Mouse (Mus musculus) liver, embryonic 13.5 days (tissue): ENCODE data around the gene Gabra6. TPM values are rescaled to one million over a fixed set of nuclear protein-coding genes. Genes with fewer than 3 reads are reported as not detected.

Experiments used
- ATAC-seq: fragments of 200-750 bp; cut with Nextera tagmentation; 2 replicates; pipeline ENCODE4 v1.8.0; 2017; ENCODE audit warnings: low read depth, mild to moderate bottlenecking, moderate number of reproducible peaks, moderate library complexity
- DNase-seq: peaks from one replicate; pipeline ENCODE4 v3.0.0; 2022
- H3K27ac ChIP-seq: fragments of 300-500 bp; sonication (generic); 2 replicates; pipeline ENCODE4 v1.5.1; 2015; ENCODE audit warnings: moderate library complexity, mild to moderate bottlenecking, inconsistent platforms
- H3K27me3 ChIP-seq: fragments of 300-500 bp; sonication (generic); 2 replicates; pipeline ENCODE4 v1.6.1; 2015; ENCODE audit warnings: mild to moderate bottlenecking, inconsistent platforms
- H3K36me3 ChIP-seq: fragments of 300-500 bp; sonication (generic); 2 replicates; pipeline ENCODE4 v1.6.1; 2015; ENCODE audit warnings: mild to moderate bottlenecking, inconsistent platforms
- H3K4me1 ChIP-seq: fragments of 300-500 bp; sonication (generic); replicated peaks from 2 replicates; pipeline ENCODE4 v1.6.1; 2015; ENCODE audit warnings: inconsistent platforms
- H3K4me2 ChIP-seq: fragments of 300-500 bp; sonication (generic); 2 replicates; pipeline ENCODE4 v1.6.1; 2015; ENCODE audit warnings: inconsistent platforms, mild to moderate bottlenecking, moderate library complexity
- H3K4me3 ChIP-seq: fragments of 300-500 bp; sonication (generic); replicated peaks from 2 replicates; pipeline ENCODE4 v1.5.1; 2015; ENCODE audit warnings: mild to moderate bottlenecking, inconsistent platforms
- H3K9ac ChIP-seq: fragments of 300-500 bp; sonication (generic); 2 replicates; pipeline ENCODE4 v1.6.1; 2015; ENCODE audit warnings: mild to moderate bottlenecking, inconsistent platforms
- H3K9me3 ChIP-seq: fragments of 300-500 bp; sonication (generic); replicated peaks from 2 replicates; pipeline ENCODE4 v1.6.1; 2016; ENCODE audit warnings: inconsistent platforms
- WGBS: fragments of 180-500 bp; shearing (Covaris S2); methylation state at CpG from one replicate; pipeline ENCODE4 v1.1.7; 2015; ENCODE audit not compliant: insufficient replicate concordance; 5-methylcytosine and 5-hydroxymethylcytosine counted together
- polyA plus RNA-seq: library from polyadenylated mRNA; unstranded; fragments of >200 nt; fragmentation: Nextera tagmentation; extraction: Ambion mirVana; gene quantifications from 2 replicates; pipeline ENCODE4 v1.2.1, GENCODE M21; 2015

The Gabra6 gene
- not detected in 2 replicates for polyA plus RNA-seq

DNA sequence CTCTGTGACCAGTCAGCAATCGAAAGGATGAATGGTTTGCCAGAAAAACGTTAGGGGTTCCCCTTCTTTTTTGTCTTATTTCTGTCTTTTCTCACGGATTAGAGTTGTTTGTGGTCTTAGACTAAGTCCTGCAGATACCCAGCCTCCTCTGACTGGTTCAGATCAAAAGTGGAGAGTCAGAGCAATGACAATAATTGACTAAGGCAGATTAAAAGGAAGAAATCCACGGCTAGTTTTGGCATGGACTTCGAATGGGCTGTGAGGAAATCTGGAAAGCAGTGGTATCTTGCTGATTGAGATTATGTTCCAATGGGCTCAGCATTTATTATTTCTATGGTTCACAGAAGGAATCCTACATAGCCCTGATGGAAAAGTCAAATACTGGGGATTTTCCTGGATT, at the start of gene Gabra6:
Gene Gabra6, minus strand, starts transcription at position 191 of the 400 bp plus-strand sequence.
- Histone ChIP-seq H3K27me3 (no peaks in the 10 kb centered on the region), H3K36me3 (no peaks in the 10 kb centered on the region), H3K9ac (no peak within 1 kb of the TSS), H3K27ac (no peak within 1 kb of the TSS), H3K4me3 (no peak within 1 kb of the TSS), H3K9me3 (no peaks in the 10 kb centered on the region), H3K4me1 (no peaks in the 10 kb centered on the region), H3K4me2 (no peak within 1 kb of the TSS)
- 39% methylated on average over 5 of the region's 5 CpGs for WGBS
- DNase-seq (no peak), ATAC-seq (no peak)

DNA sequence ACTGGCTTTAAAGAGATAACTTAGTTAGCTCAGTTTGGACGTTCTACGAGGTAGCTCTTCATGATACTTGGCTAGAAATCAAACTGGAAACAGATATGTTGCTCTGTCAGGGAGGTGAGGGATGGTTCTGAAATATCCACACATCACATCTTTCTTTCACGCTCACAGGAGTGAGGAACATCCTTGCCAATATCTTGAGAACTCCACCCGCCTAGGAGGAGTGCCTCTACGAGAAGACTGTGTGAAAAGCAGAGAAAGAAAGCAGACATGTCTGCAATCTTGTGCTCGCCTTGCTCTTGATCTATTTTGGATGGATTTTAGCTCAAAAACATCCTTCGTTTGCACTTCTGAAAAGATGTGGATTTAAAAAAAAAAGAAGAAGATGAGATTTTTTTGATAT, 44.7 kb upstream of the Gabra6 start:
- H3K36me3 ChIP-seq, result no peaks in the 10 kb centered on the region
- H3K4me2 ChIP-seq, result no peak overlapping the region
- H3K4me1 ChIP-seq, result no peaks in the 10 kb centered on the region
- H3K4me3 ChIP-seq, result no peak overlapping the region
- no peaks in the 10 kb centered on the region for H3K9me3 ChIP-seq
- 57% methylated on average over 7 of the region's 7 CpGs for WGBS
- ATAC-seq, result no peak
- H3K27me3 ChIP-seq, result no peaks in the 10 kb centered on the region
- H3K27ac ChIP-seq, result no peak overlapping the region
- DNase-seq, result no peak
- no peak overlapping the region for H3K9ac ChIP-seq

DNA sequence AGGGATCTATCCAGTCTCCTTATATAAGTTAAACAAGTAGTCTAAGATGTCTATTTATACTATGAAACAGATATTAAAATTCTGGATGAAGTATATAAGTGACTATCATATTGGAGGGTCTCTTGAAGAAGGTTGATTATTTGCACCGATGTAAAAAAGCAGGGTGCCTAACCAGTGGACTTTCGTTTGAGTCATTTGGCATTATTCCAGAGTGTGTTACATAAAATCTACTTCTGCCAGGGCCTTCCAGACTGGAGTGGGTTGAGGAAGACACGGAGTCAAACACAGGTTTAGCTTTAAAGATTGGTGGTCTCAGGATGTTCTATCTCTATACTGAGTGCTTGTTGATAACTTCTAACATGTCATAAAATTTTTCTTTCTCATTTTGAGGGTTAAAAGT, 11.2 kb upstream of the Gabra6 start:
- 69% methylated on average over 3 of the region's 3 CpGs for WGBS
- Histone ChIP-seq H3K4me3 (no peak overlapping the region), H3K27ac (no peak overlapping the region), H3K9ac (no peak overlapping the region), H3K4me2 (no peak overlapping the region), H3K36me3 (no peaks in the 10 kb centered on the region), H3K9me3 (no peaks in the 10 kb centered on the region), H3K27me3 (no peaks in the 10 kb centered on the region), H3K4me1 (no peaks in the 10 kb centered on the region)
- DNase-seq (no peak), ATAC-seq (no peak)

DNA sequence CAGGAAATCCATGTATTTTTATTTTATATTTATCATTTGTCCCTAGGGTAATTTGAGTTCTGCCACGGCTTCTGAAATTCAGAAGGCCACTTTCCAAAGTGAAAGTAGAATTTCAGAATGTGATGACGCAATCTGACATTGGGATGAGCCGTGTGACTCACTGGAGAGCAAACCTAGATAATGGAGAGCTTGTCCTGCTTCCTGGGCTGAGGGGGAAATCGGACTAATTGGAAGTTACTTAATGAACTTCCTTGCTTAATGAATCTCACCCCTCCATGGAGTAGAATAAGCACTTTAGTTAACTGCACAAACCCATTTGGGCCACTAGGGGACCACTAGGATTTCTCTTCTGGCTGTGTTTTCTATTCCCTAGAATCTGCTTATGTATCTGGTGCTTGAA, 5.4 kb upstream of the Gabra6 start:
- ATAC-seq, result no peak
- Histone ChIP-seq H3K4me1 (no peaks in the 10 kb centered on the region), H3K9ac (no peak overlapping the region), H3K27ac (no peak overlapping the region), H3K9me3 (no peaks in the 10 kb centered on the region), H3K36me3 (no peaks in the 10 kb centered on the region), H3K4me3 (no peak overlapping the region), H3K4me2 (no peak overlapping the region), H3K27me3 (no peaks in the 10 kb centered on the region)
- no peak for DNase-seq
- 59% methylated on average over 4 of the region's 4 CpGs for WGBS

DNA sequence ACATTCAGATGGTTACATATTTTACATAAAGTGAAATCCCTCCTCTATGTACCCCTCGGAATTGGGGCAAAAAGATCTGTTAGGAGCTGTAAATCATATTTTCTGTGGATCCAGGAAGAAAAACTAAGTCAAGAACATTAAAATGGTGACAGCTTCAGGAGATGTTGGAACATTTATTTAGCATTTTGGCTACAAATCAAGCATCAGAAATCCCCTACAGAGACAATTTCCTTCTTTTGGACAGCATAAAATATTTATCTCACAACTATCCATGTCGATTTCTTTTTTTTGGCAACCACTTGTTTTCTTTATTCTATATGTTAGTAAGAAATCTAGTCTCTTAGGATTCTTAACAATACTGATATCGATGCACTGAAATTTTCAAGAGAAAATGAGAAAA, 688 bp upstream of the Gabra6 start:
- H3K36me3 ChIP-seq, result no peaks in the 10 kb centered on the region
- H3K4me3 ChIP-seq, result no peak overlapping the region
- no peaks in the 10 kb centered on the region for H3K9me3 ChIP-seq
- ATAC-seq (no peak), DNase-seq (no peak)
- no peaks in the 10 kb centered on the region for H3K4me1 ChIP-seq
- H3K27me3 ChIP-seq, result no peaks in the 10 kb centered on the region
- WGBS, result 57% methylated on average over 3 of the region's 3 CpGs
- no peak overlapping the region for H3K27ac ChIP-seq
- H3K4me2 ChIP-seq, result no peak overlapping the region
- H3K9ac ChIP-seq, result no peak overlapping the region

DNA sequence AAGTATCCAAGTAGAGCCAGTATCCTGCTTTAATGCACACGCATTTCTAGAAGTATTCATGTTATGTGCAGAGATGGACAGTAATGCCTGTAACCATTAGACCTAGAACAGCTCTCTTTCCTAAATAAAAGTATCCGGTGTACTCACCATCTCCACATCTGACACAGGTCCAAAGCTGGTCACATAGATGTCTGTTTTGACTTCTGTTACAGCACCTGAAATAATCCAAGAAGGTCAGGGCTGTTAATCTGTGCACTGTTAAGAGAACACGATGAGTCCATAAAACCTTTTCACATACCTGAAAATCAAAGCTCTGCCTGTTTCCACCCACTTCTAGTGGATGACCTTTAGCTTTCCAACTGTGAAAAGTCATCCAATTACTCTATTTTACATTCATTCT, 1.4 kb downstream of the Gabra6 start:
- H3K36me3 ChIP-seq, result no peaks in the 10 kb centered on the region
- no peak overlapping the region for H3K4me3 ChIP-seq
- H3K9me3 ChIP-seq, result no peaks in the 10 kb centered on the region
- H3K27me3 ChIP-seq, result no peaks in the 10 kb centered on the region
- H3K4me2 ChIP-seq, result no peak overlapping the region
- no peak overlapping the region for H3K27ac ChIP-seq
- ATAC-seq (no peak), DNase-seq (no peak)
- no peak overlapping the region for H3K9ac ChIP-seq
- no peaks in the 10 kb centered on the region for H3K4me1 ChIP-seq
- WGBS, result 68% methylated on average over 3 of the region's 3 CpGs

DNA sequence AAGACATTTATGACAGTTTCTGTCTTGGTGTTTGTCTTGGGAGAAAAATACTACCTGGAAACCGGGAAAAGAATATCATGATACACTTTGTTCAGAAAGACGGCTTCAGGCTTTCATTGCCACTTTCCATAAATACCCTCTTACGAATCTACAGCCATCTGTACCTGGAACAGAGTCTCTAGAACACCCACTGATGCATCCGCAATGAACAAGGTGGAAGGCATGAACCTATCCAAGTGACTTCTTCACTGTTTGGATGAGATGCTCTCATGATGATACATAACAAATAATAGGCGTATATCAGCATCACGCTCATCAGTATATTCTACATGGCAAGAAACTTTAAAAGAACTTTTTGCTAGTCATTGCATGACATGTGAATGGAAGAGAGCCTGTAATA, 1.8 kb downstream of the Gabra6 start:
- Histone ChIP-seq H3K9me3 (no peaks in the 10 kb centered on the region), H3K9ac (no peak overlapping the region), H3K27ac (no peak overlapping the region), H3K4me1 (no peaks in the 10 kb centered on the region), H3K4me3 (no peak overlapping the region), H3K27me3 (no peaks in the 10 kb centered on the region), H3K4me2 (no peak overlapping the region), H3K36me3 (no peaks in the 10 kb centered on the region)
- 69% methylated on average over 6 of the region's 6 CpGs for WGBS
- ATAC-seq (no peak), DNase-seq (no peak)

DNA sequence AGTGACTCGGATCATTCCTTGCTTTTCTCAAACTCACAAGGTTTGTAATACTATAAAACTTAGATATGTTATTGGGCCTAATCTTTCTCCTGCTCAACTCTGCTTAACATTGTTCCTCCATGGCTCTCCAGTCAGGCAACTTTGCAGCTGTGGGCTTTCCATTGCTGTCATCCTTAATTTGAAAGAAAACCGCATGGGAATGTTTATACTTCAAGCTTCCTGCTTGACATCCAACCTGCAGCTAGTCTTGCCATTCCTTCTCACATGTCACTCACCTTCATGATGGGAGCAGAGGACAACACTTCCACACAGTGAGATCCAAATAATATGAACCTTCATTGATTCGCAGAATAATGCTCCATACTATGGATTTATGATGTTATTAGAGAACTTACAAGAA, 2.9 kb downstream of the Gabra6 start:
- WGBS, result 68% methylated on average over 3 of the region's 3 CpGs
- ATAC-seq, result no peak
- no peaks in the 10 kb centered on the region for H3K4me1 ChIP-seq

DNA sequence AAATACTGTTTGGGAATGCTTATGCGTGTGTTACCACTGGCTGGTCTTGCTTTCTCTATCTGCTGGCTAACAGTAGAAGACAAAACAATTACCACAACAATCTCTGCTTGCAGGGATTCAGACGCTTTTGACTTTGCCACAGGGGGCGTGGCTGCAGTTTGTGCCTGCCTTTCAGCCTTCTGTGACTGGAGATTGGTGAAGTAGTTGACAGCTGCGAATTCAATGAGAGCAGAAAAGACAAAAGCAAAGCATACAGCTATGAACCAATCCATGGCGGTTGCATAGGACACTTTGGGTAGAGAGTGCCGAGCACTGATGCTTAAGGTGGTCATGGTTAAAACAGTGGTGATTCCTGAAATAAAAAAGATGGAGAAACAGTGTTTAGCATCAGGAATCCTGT, 6.0 kb downstream of the Gabra6 start:
- DNase-seq, result no peak
- Histone ChIP-seq H3K36me3 (no peaks in the 10 kb centered on the region), H3K4me2 (no peak overlapping the region), H3K9ac (no peak overlapping the region), H3K27ac (no peak overlapping the region), H3K27me3 (no peaks in the 10 kb centered on the region), H3K4me1 (no peaks in the 10 kb centered on the region), H3K9me3 (no peaks in the 10 kb centered on the region), H3K4me3 (no peak overlapping the region)
- 9% methylated on average over 6 of the region's 6 CpGs for WGBS
- no peak for ATAC-seq

More for the DNA sequence above, 2.9 kb downstream of the Gabra6 start:
- no peaks in the 10 kb centered on the region for H3K9me3 ChIP-seq
- DNase-seq, result no peak
- no peaks in the 10 kb centered on the region for H3K36me3 ChIP-seq
- no peak overlapping the region for H3K9ac ChIP-seq
- H3K4me3 ChIP-seq, result no peak overlapping the region
- no peak overlapping the region for H3K4me2 ChIP-seq
- H3K27me3 ChIP-seq, result no peaks in the 10 kb centered on the region
- no peak overlapping the region for H3K27ac ChIP-seq

DNA sequence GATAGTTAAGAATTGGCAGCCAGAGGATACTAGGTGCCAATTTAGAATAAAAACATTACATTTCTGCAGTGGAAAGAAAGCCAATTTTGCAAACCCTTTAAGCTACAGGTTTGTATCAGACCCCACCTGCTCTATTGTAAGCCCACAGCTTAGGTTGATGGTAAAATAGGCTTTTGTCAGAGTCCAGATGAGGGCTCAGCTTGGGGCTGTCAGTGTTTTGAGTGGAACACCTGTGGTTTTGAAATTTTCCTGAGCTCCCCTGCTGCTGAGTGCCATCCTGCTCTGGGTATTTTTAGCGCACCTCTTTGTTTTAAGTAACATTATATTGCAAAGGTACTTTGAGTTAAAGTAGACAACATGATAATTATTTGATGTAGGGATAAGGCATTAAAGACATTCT, 10.0 kb downstream of the Gabra6 start:
- Histone ChIP-seq H3K27me3 (no peaks in the 10 kb centered on the region), H3K4me1 (no peaks in the 10 kb centered on the region), H3K9ac (no peak overlapping the region), H3K9me3 (no peaks in the 10 kb centered on the region), H3K36me3 (no peaks in the 10 kb centered on the region), H3K4me3 (no peak overlapping the region), H3K27ac (no peak overlapping the region), H3K4me2 (no peak overlapping the region)
- WGBS, result 41% methylated on average over 1 of the region's 1 CpGs
- DNase-seq, result no peak
- ATAC-seq, result no peak

DNA sequence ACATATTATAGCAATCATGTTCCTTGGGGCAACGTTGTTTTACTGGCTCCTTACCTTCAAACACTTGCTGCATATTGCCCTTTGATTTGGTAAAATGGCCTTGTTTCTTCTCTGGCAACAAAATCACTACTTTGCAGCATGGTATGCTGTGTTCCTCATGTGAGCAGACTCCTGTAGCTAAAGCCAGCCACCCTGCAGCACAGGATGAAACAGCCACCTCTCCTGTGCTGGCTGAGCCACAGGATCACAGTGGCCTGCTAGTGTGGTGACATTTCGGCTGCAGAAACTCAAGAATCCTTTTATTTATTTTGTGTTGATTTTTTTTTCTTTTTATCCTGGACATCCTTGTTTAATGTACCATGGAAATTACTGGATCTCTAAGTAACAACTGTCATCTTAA, 11.8 kb downstream of the Gabra6 start:
- Histone ChIP-seq H3K4me1 (no peaks in the 10 kb centered on the region), H3K9me3 (no peaks in the 10 kb centered on the region), H3K4me3 (no peak overlapping the region), H3K36me3 (no peaks in the 10 kb centered on the region), H3K4me2 (no peak overlapping the region), H3K9ac (no peak overlapping the region), H3K27me3 (no peaks in the 10 kb centered on the region), H3K27ac (no peak overlapping the region)
- DNase-seq (no peak), ATAC-seq (no peak)
- WGBS, result 49% methylated on average over 2 of the region's 2 CpGs

DNA sequence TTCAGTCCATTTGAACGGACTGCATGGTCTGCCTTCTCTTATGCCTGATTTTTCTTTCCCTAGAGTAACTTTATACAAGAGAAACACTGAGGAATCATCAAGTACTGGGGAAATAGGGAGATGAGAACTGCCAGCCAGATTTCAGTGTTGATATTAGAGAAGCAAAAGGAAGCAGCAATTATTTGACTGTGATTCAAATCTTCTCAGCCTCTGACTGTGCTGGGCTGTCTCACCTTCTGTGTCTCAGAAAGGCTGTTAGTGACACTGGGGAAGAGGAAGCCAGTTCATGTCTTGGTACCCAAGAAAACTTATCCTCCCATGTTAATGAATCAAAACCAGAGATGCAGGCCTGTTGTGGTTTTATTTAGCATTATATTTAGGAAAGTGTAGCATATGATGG, 14.8 kb downstream of the Gabra6 start:
- Histone ChIP-seq H3K36me3 (no peaks in the 10 kb centered on the region), H3K4me3 (no peak overlapping the region), H3K9me3 (no peaks in the 10 kb centered on the region), H3K9ac (no peak overlapping the region), H3K4me1 (no peaks in the 10 kb centered on the region), H3K27me3 (no peaks in the 10 kb centered on the region), H3K27ac (no peak overlapping the region), H3K4me2 (no peak overlapping the region)
- 51% methylated on average over 1 of the region's 1 CpGs for WGBS
- ATAC-seq (no peak), DNase-seq (no peak)

DNA sequence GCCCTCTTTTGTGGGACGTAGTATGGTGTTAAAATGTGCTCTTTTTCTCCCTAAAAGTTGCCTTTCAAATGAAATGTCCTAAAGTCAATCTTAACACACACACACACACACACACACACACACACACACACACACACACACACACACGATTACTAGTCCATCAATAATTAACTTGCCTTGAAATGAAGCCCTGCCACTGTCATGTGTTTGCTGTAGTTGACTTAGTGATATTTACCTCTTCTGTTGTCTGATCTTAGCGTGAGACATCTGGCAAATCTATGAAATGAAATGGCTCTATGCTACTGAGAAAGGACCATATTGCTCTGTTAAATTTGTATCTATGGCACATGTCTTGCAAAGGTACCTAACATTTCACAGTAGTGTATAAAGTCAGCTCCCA, 61.9 kb downstream of the Gabra6 start:
- ATAC-seq, result no peak
- H3K9ac ChIP-seq, result no peak overlapping the region
- H3K4me1 ChIP-seq, result no peaks in the 10 kb centered on the region
- H3K36me3 ChIP-seq, result no peaks in the 10 kb centered on the region
- no peak overlapping the region for H3K27ac ChIP-seq
- H3K4me3 ChIP-seq, result no peak overlapping the region
- DNase-seq, result no peak
- no peaks in the 10 kb centered on the region for H3K27me3 ChIP-seq
- 54% methylated on average over 3 of the region's 3 CpGs for WGBS
- no peak overlapping the region for H3K4me2 ChIP-seq
- no peaks in the 10 kb centered on the region for H3K9me3 ChIP-seq
